Mouse (Mus musculus) olfactory bulb, adult 2 months (tissue): ENCODE measurements around the gene Cdk9. TPM values are rescaled to one million over a fixed set of nuclear protein-coding genes. Genes with fewer than 3 reads are reported as not detected.

Experiments
- H3K27ac ChIP-seq: fragments of 200-500 bp; 2 replicates; pipeline ENCODE4 v1.5.1; 2012; ENCODE audit warnings: low read depth, low read length; ENCODE audit not compliant: insufficient read depth
- H3K4me1 ChIP-seq: fragments of 200-500 bp; 2 replicates; pipeline ENCODE4 v1.6.1; 2012; ENCODE audit warnings: low read length; ENCODE audit not compliant: control insufficient read depth, insufficient read depth
- H3K4me3 ChIP-seq: fragments of 200-500 bp; 2 replicates; pipeline ENCODE4 v1.5.1; 2012; ENCODE audit warnings: mild to moderate bottlenecking, low read depth, low read length, moderate library complexity; ENCODE audit not compliant: insufficient read depth
- CTCF ChIP-seq: fragments of 200-500 bp; IDR thresholded peaks from 2 replicates; pipeline ENCODE4 v1.5.1; 2012; ENCODE audit warnings: low read depth, mild to moderate bottlenecking, low read length, moderate library complexity; ENCODE audit not compliant: insufficient read depth
- POLR2A ChIP-seq: fragments of 200-500 bp; IDR thresholded peaks from 2 replicates; pipeline ENCODE4 v1.6.1; 2012; ENCODE audit warnings: mild to moderate bottlenecking, low read depth, low read length, moderate library complexity; ENCODE audit not compliant: insufficient read depth
- WGBS: fragments of 180-500 bp; shearing (Covaris S2); methylation state at CpG from one replicate; pipeline ENCODE4 v1.1.7; 2018; 5-methylcytosine and 5-hydroxymethylcytosine counted together
- polyA plus RNA-seq: library from polyadenylated mRNA; stranded (reverse); fragments of >200 nt; gene quantifications from 2 replicates; pipeline ENCODE4 v1.2.4, GENCODE M21; 2012; ENCODE audit warnings: low replicate concordance; ENCODE audit not compliant: missing spikeins, insufficient read depth, insufficient read length

Gene Cdk9
- polyA plus RNA-seq, 1 experiment = not detected

- Histone ChIP-seq H3K27ac (no peak overlapping the region), H3K4me1 (peaks cover 38% of the 10 kb centered on the region), H3K4me3 (no peak overlapping the region)
- TF ChIP-seq POLR2A = no peak
- no peak for TF ChIP-seq CTCF
- WGBS = 91% methylated on average over 19 of the region's 19 CpGs
Observed at GRCm38 (mm10) chr2:32680961-32681650, 31.8 kb downstream of the Cdk9 start.

GRCm38 (mm10) chr2:32680051-32680451 lies 32.8 kb downstream of the Cdk9 start:
- H3K4me1 ChIP-seq = peaks cover 38% of the 10 kb centered on the region
- peak overlapping the region; percentile 85 for H3K27ac ChIP-seq
- 12% methylated on average over 7 of the region's 7 CpGs for WGBS
- no peak for TF ChIP-seq POLR2A
- no peak for TF ChIP-seq CTCF
- no peak overlapping the region for H3K4me3 ChIP-seq

GRCm38 (mm10) chr2:32677683-32678082 lies 35.2 kb downstream of the Cdk9 start:
- Histone ChIP-seq H3K4me1 (peaks cover 30% of the 10 kb centered on the region), H3K27ac (no peak overlapping the region), H3K4me3 (no peak overlapping the region)
- no peak for TF ChIP-seq CTCF
- no peak for TF ChIP-seq POLR2A
- 93% methylated on average over 7 of the region's 7 CpGs for WGBS

GRCm38 (mm10) chr2:32676821-32677220 lies 36.1 kb downstream of the Cdk9 start:
- no peak overlapping the region for H3K27ac ChIP-seq
- peaks cover 28% of the 10 kb centered on the region for H3K4me1 ChIP-seq
- no peak overlapping the region for H3K4me3 ChIP-seq
- WGBS = 84% methylated on average over 3 of the region's 3 CpGs
- TF ChIP-seq CTCF (no peak), POLR2A (no peak)

GRCm38 (mm10) chr2:32673176-32673917 lies 39.5 kb downstream of the Cdk9 start:
- 86% methylated on average over 16 of the region's 16 CpGs for WGBS
- H3K4me1 ChIP-seq = no peaks in the 10 kb centered on the region
- H3K4me3 ChIP-seq = no peak overlapping the region
- TF ChIP-seq POLR2A (no peak), CTCF (no peak)
- H3K27ac ChIP-seq = no peak overlapping the region

- TF ChIP-seq POLR2A (no peak), CTCF (no peak)
- Histone ChIP-seq H3K4me3 (no peak overlapping the region), H3K27ac (no peak overlapping the region), H3K4me1 (0 out of 2 replicates have a peak, but pooled peaks cover 3% of the 10 kb centered on the region)
- WGBS = 77% methylated on average over 9 of the region's 9 CpGs
Observed at GRCm38 (mm10) chr2:32671907-32672595, 40.8 kb downstream of the Cdk9 start.

GRCm38 (mm10) chr2:32671147-32671546 lies 41.7 kb downstream of the Cdk9 start:
- TF ChIP-seq CTCF (no peak), POLR2A (no peak)
- Histone ChIP-seq H3K4me3 (no peak overlapping the region), H3K4me1 (0 out of 2 replicates have a peak, but pooled peaks cover 3% of the 10 kb centered on the region), H3K27ac (no peak overlapping the region)
- 90% methylated on average over 9 of the region's 9 CpGs for WGBS

GRCm38 (mm10) chr2:32669876-32670275 lies 43.0 kb downstream of the Cdk9 start:
- TF ChIP-seq POLR2A = no peak
- TF ChIP-seq CTCF = no peak
- H3K4me3 ChIP-seq = no peak overlapping the region
- H3K27ac ChIP-seq = no peak overlapping the region
- 83% methylated on average over 3 of the region's 3 CpGs for WGBS
- H3K4me1 ChIP-seq = 0 out of 2 replicates have a peak, but pooled peaks cover 3% of the 10 kb centered on the region

- H3K4me3 ChIP-seq = no peak overlapping the region
- 68% methylated on average over 7 of the region's 7 CpGs for WGBS
- TF ChIP-seq POLR2A = no peak
- no peak for TF ChIP-seq CTCF
- H3K4me1 ChIP-seq = 0 out of 2 replicates have a peak, but pooled peaks cover 3% of the 10 kb centered on the region
- H3K27ac ChIP-seq = no peak overlapping the region
Observed at GRCm38 (mm10) chr2:32668176-32668575, 44.7 kb downstream of the Cdk9 start.
